Mouse (Mus musculus) cerebellum, postnatal 36 days (tissue): ENCODE measurements around the gene Edar.
"Not testable (repeated sequence)": the region's sequence is repeated elsewhere in the genome, so short reads cannot be mapped to it uniquely, and the experiment has no call there.

Experiments
- DNase-seq, 2 experiments: peaks; one replicate each; pipeline ENCODE4 v3.0.0; 2021 to 2022; ENCODE audit warnings: mixed read lengths in 2 of 2

The Edar gene

DNA sequence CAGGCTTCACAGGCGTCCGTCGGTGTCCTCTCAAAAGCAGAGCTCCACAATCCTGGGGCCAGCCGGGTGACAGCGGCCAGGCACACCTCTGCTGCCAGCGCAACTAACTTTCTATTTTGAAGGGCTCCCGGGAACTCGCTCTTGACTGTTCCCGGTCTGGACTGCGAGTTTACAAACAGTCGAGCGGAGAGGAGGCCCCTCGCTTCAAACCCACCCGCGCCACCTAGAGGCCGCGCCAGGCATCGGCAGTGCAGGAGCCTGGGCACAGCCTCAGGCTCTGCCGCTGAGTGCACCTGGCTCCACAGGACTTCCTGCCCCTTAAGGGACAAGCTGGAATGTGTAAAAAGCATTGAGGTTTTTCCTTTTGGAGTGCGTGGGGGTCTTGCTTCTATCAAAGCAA lies at the start of gene Edar:
Gene Edar (minus strand): TSS at position 122 of the 400 bp plus-strand sequence.
- peak; percentile 69 to 77 for DNase-seq

DNA sequence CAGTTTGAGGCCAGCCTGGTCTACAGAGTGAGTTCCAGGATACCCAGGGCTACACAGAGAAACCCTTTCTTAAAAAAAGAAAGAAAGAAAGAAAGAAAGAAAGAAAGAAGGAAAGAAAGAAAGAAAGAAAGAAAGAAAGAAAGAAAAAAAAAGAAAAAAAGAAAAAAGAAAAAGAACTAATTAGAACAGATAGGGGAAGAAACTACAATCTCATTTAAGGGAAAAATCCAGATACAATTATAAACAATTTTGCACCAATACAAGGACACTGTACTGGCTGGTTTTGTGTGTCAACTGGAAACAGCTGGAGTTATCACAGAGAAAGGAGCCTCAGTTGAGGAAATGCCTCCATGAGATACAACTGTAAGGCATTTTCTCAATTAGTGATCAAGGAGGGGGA lies 42.7 kb upstream of the Edar start, which contains the start of gene Gm17542:
Gene Gm17542 (minus strand): TSS at position 101 of the 400 bp plus-strand sequence.
- not testable (repeated sequence) for DNase-seq

DNA sequence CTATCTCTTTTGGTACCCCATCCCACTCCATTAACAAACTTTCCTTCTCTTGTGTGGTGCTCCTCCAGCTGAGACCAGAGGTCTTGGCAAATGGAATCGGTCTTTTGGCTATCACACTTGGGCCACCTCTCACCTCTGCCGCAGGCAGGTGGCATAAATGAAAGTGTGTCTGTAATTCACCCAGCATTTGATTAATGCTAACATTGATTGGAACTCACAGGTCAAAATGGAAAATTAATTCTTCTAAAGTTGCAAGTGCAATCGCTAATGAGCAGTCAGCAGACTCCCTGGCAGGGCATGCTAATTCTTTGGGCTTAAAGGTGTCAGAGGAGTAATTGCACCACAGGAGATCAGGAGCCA lies 39.3 kb upstream of the Edar start:
- DNase-seq = no peak

DNA sequence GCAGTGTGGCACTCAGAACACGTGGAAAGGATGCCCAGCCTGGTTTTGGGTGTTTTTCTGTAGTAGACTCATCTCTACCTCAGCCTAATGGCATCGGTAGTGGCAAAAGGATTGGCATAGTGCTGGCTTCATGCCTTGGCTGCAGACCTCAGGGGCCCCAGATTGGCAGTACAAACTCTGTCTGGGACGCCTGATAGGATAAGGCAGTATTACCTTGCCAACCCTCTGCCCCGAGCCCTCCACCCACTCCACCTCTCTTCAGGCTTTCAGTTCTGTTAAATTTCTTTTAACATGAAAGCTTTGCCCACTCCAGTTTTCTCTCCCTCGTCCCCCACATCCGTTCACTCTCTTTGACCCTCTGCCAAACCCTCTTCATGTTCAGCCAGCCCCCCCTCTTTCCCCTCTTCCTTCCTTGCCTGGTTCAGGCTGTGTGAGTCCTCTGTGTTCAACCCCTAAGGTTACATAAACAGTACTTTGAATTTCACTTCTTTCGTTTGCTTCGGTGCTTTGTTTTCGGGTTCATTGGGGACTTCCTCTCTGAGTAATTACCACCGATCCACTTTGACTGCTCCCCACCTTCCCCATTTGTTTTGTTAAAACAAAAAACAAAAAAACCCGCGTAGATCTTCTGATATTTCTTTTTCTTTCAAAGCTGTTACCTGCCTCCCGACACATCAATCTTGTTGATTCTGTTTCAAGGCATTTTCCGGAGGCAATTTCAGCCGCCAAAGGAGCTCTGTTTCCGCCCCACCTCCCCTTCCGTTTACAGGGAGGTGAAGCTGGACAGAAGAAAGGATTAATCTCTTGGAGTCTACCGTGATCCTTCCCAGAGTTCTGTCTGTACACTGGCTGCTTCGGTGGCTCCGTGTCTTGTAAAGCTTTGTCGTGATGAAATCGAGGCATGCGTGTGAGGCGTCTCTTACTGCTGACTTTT lies 38.7 kb upstream of the Edar start:
- no peak for DNase-seq

DNA sequence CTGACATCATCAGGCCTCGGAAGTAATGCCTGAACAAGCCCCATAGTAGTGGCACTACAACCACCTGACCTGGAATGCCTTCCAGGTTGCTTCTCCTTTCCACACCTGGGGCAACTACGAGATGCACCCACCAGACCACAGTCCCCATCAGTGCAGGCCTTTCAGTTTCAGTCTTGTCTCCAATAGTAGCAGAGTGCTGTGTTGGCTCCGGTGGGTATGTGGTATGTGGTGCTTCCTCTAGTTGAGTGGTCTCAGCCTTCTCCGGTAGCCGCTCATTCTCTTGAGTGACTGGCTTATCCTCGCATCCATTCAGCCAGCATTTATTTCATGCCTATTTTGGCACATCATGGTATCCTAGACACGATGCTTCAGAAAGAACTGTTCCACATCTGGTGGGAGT lies 37.8 kb upstream of the Edar start:
- no peak for DNase-seq

DNA sequence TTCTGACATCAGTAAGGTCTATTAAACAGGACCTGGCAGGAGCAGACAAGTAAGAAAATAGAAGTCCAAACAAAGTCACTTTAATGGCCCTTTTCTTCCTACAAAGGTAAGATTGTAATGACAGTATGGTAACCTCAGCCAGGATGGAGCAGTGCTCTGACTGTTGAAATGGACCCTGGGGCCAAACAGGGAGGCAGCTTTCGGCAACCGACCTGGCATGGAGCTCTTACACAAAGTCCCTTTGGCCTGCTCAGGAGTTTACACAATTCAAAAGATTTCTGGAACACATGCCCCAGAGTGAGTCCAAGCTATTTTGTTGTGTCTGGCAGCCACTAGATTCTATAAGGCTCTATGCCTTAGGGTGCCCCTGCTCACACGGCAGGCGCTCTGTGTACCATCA lies 33.6 kb upstream of the Edar start:
- no peak for DNase-seq

DNA sequence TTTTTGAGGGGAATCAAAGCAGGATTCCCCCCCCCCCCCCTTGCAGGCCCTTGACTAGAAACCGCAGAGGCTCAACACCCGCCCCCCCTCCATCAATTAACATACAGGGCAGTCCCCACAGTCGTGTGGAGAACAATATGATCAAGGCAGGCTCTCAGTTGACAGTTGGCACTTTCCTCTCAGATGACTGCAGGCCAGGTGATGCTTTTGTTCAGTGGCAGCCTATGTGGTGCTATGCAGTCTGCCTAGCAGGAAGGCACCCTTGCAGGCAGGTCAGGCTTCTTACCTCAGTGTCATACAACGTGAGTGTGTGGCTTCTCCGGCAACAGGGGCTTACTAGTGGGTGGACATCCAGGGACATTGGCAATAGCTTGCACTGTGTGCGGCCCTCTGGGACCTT lies 25.1 kb upstream of the Edar start:
- DNase-seq = no peak

DNA sequence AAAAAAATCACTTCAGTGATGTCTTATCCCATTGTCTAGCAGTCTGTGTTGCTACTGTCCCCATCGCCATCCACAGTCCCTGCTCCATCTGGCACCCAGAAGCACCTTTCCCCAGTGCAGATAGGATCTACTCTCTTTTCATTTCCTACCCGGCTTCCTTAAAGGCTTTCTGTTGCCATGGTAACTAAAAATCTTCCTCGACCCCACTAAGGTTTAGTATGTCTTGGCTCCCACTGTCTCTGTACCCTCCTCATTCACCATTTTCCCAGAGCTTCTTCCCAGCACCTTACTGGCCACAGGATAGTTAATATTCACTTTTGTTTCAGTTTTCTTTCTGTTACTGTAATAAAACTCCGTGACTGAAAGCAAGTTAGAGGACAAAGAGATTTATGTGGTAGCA lies 24.7 kb upstream of the Edar start:
- no peak for DNase-seq

DNA sequence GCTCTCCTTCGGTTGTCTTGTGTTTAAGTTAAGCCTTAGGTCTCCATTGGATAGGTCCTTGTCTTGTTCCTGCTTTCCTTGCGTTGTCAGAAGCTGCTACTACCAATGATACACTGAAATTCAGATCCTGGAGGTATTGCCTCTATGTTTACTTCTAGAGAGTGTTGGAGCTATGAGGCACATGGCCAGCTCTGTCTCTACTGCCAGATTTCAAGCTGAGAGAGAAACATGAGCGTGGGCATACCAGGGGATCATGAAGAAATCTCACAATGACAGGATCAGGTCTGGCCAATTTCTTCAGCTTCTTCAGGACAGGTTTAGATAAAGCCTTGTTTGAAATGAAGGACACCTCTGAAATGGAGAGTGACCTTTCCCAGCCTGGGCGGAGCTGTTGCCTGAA lies 23.5 kb upstream of the Edar start:
- DNase-seq = no peak

DNA sequence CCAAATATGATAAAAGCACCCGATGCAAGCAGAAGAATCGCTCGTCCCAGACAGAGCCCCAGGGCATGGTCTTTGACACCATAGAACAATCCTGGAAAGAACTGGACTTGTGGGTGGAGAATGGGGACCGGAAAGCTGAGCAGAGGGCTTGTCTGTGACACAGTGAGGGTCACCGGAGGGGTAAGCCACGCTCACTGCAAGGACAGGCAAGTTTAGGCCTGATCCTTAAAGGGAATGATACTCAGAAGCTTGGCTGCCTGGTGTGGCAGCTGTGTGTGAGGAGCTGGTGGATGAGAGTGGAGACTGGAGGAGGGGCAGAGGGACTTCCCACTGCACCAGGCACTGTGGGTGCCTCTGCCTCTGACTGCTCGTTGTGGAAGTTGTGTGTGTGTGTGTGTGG lies 15.6 kb upstream of the Edar start:
- DNase-seq = no peak

DNA sequence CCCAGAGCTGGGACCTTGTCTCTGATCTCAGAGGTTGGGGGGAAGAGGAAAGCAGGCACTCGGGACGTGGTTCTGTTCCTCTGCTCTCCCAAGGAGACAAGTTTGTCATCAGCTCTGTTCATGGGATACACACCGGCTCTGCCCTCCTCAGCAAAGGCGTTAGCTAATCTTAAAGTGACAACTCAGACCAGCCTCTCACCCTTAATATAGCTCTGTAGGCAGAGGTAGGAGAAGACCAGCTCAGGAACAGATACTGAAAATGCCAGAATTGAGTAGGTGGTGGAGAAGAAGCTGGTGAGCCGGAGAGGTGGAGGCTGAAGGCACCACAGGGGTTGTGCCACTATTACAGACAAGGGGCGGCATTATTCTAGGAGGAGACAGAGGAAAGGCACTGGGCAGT lies 3.8 kb upstream of the Edar start:
- DNase-seq = no peak

DNA sequence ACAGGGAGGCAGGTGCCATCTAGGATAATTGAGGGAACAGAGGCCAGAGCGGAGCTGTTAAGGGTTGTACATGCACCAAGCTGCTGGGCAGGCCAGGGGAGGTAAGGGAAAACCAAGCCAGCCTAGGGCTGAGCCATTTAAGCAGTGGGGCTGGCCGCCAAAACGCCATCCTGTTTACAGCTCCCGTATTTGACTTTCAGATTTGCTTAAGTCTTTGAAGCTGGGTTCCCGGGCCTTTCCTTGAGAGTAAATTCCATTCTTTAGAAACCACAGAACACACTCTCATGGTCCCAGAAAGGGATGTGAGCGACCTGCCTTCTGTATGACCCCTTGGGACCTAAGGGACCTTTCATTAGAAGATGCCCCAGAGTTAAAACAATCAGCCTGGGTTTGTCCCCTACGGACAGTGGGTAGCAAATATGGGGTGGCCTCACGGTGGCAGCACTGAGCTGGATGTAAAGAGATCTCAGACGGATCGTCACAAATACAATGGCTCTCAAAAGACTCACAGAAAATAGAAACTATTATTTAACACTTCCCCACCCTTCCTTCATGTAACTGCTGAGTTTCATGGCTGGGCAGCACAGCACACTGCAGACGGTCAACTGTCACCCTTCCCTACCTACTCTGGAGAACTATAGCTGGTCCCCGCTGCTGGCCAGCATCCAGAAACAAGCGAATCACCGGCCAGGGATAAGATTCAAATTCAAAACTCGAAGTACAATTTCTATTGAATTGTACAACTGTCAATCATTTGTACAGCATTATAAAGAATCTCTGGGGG lies 2.0 kb downstream of the Edar start:
- peak; percentile 78 to 79 for DNase-seq

DNA sequence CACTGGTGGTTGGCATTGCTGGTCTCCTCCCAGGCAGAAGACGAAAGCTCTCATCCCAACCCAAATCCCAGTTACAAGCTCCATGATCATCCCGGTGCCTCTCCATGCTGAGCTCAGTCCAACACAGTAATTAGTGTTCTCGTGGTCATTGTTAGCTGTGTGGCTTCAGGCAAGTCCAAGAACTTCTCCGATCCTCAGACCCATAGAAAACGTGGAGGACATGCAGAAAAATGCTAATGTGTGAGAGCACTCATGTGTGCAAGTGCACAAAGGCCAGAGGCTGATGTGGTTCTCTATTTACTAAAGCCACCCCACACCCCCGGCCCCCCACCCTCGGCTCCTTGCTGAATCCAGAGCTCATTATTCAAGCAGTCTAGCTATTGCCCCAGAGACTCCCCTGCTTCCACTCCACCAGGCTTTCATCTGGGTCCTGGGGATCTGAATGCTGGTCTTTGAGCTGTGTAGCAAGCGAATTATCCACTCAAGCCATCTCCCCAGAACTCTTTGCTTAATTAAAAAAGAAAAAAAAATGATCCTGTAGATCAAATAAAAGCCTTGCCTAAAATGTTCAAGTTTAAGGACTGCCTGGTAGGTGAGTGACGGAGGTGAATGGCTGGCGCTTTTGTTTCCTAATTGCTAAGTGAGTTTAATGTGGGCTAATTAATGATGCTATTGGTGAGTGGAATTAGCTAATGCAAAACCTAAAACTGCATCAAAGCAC lies 2.7 kb downstream of the Edar start:
- no peak for DNase-seq

DNA sequence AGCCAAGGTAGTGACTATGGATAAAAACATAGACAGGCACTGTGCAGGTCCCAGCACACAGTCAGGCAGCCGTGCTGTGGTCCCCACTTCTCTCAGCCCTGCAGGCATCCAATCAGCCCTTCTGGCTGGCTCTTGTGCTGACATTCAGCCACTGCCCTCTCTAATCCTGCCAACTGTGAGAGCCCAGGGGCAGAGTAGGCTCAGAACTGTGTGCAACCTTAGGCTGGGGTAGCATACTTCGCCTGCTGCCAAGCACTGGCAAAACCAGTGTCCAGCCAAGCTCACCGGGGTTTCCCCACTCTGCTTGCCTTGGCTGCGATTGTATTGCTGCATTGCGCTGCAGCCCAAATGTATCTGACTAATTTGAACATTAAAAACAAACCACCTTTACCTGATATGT lies 11.6 kb downstream of the Edar start:
- no peak for DNase-seq

DNA sequence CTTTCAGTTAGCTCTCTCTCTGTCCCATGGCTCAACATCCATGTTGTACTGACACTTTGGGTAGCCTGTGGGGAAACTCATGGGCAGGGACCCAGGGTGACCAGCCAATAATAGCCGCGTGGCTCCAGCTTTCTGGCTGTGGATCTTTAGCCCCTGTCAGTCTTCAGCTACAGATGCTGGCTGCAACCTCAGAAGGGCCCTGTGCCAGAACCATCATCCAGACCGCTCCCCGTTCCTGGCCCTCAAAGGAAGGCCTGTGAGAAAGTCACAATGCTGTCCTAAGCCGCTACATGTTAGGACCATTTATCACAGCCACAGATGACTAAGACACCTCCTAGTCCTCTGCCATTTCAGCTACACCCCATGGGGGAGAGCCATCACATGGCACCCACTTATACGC lies 12.0 kb downstream of the Edar start:
- no peak for DNase-seq

DNA sequence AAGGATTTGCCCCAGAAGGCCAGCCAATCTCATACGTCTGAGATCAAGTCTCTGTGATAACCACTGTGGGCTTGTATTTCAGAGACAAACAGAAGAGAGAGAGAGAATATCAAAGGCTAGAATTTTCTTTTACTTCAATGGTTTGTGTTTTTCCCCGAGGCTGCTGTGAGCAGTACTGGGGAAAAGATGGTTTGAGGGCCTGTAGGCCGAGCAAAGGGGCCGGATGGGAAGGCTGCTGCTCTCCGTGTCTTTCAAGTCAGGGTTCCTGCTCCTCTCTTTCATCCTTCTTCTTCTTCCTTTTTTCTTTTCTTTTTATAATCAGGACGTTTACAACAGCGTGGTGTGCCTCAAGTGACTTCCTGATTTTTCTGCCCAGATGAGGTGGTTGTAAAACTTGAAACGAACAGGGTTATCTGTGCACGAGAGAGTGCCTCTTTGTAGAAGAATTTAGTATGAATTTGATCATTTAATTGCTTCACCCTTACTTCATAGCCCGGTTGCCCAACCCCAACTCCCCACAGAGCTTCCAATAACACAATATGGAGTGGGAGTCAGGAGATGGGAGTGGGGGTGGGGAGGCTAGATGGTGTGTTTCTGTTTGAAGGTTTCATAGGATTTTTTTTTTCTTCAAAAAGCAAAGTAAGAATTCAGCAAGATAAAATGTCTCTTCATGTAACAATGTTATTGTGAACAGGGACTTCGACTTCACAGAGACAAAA lies 16.0 kb downstream of the Edar start:
- no peak for DNase-seq

DNA sequence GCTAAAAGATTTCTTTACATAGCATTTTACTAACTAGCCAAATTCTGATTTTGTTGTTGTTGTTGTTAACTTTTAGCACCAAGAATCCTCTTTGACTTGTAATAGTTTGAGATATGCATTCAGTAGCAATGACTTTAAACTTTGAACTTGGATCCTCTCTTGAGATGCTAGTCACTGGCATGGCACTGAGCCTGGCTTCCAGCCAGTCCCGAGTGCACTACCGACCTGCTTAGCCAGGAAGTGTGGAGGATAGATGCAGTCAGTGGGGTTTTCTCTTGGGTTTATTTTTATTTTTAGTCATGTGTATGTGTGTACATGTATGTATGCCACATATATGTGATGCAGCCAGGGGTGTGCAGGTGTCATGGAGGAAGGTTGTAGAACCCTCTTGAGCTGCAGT lies 17.7 kb downstream of the Edar start:
- DNase-seq = no peak

DNA sequence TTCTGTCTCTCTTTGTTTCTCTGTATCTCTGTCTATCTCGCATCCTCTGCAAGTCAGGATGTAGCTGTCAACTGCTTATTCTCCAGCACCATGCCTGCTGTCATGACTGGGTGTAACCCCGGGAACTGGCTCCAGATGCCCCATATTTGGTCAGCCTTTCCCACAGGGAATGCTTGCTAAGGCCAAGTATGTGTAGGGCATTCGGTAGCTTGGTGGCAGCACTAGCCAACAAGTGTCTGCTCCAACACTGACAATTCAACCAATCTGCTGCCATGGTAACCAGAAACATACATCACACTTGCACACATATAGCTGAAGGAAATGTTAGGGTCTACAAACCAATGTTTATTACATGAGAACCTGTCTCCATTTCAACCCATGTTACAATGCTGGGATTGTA lies 21.8 kb downstream of the Edar start:
- DNase-seq = no peak

DNA sequence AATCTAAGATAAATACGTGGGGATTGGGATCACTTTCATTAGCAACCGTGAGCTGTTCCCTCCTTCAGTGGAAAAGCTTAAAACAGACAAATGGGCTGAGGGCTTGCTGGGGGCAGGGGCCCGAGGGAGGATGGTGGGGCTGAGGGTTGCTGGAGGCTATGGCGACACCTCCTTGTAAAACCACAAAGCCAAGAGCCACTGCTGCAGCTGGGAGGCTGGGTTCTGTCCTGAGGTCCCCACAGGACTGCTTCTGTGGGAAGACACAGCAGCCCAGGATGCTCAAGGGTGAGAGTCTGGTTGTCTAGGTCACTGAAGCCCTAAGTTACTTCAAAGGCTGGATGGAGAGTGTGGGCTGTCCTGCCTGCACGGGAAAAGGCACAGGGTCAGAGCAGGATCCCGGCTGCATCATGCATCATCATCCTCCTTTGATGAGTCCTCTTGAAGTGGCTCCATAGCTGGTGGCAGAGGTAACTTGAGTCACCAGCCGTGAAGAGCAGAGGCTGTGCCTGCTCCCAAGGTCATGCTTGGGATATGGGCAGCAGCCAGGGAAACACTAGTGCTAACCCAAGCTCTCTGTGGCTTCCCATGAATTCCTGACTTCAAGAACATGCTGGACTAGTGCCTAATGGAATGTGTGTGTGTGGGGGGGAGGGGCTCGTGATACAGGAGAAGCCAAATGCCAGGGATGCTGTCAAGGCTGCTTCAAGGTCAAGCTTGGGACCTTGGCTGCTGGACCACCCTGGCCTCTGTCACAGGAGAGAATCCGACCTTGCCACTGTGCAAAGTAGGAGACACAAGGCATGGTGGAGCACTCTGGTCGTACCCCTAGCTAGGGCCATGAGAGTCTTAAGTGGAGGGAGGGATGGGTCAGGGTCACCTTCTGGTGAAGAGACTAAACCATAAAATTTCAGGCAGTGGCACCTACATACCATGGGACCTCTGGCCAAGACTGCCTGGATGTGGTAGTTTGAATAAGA lies 22.7 kb downstream of the Edar start:
- no peak for DNase-seq

DNA sequence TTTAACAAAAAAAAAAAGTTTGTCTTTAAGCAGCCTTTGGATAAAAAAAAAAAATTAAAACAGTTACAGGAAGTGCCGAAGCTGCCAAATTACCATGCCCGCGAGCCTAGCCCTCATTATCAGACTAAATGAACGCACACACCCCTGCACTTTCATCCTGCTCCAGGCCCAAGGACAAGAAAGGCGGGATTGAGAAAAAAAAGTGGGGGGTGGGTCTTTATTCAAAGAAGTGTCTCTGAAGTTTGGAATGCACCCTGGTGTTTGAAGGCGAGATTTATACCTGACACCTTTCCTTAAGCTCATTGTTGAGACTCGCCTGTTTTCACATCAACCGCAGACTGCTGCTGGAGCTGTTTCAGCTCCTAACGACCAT lies 23.4 kb downstream of the Edar start:
- no peak for DNase-seq

DNA sequence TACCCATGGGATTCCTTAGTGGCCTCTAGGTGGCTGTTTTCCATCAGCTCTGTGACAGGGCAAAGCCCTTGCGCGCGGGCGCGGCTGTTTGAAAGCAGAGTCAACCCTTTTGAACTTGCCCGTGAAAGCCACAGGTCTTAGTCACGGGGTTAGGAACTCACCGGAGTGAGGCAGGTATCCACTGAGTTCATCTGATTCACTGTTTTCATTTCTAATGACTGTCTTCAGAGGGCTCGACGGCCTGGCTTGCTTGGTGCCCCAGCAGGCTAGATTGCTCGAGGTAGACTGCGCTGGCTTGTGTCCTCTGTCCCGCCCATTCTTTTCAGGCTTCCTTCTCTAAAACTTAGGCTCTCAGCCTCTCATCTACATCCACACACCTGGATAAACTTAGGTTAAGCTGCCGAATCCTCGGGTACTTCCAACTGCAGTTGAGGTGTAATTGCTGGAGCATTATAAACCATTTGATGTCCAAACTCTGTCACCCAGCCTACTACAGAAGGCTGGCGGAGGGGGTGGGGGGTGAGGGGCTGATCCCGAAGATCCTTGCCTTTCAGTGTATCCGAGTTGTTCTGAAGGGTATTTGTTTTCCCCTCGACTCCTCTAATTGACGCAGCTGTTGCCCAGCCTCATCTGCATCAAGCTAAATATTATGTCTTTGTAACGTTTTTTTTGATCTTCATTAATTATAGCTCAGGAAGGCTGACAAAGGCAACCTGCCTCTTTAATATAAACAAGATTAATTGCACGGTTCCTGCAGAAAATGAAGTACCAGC lies 24.0 kb downstream of the Edar start:
- no peak for DNase-seq
